Mouse (Mus musculus): ENCODE data around the gene C87414.
"Not testable (repeated sequence)": the region's sequence is repeated elsewhere in the genome, so short reads cannot be mapped to it uniquely, and the experiment has no call there.

C87414 gene

GRCm38 (mm10) chr5:93671451-93671850 is at the start of gene C87414:
Gene C87414 (minus strand): TSS chr5:93671551.
- not testable (repeated sequence) for DNase-seq (ENCODE audit: low spot score)

- DNase-seq (ENCODE audit: low spot score): not testable (repeated sequence)
Measured at GRCm38 (mm10) chr5:93684661-93685060, 13.3 kb upstream of the C87414 start.
